Mouse (Mus musculus) liver, embryonic 14.5 days (tissue): ENCODE measurements around the gene L1cam.

Experiments used
- CTCF ChIP-seq: IDR thresholded peaks from 2 replicates; pipeline ENCODE4 v1.5.1; 2016; ENCODE audit warnings: antibody characterized with exemption, low read depth, control low read depth
- EP300 ChIP-seq: IDR thresholded peaks from 2 replicates; pipeline ENCODE4 v1.6.1; 2016; ENCODE audit warnings: antibody characterized with exemption, low read depth

DNA sequence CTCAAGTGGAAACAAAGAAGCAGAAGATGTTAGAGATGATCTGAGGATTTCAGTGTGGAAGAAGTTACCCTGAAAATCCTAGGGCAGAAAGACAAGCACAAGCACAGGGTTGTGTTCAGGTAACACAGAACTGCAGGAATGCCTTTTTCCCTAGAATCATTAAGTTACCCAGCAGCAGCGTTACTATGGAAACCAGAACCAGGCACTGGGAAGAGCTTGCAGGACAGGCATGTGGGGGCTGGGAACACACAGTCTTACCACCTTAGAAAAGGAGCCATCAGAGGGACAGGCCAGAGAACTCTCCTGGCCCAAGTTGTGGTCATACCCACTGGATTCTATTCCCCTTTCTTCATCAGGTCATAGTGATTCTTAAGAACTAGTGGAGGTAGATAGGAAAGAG, 90.1 kb downstream of the L1cam start:
- no peak for TF ChIP-seq EP300
- no peak for TF ChIP-seq CTCF
